Mouse (Mus musculus) hindbrain, embryonic 14.5 days (tissue): ENCODE results near the gene Polh. TPM values are rescaled to one million over a fixed set of nuclear protein-coding genes. Genes with fewer than 3 reads are reported as not detected.

Source experiments
- ATAC-seq: fragments of 200-750 bp; cut with Nextera tagmentation; 2 replicates; pipeline ENCODE4 v1.8.0; 2017; ENCODE audit warnings: moderate number of reproducible peaks, mild to moderate bottlenecking, moderate TSS enrichment, moderate library complexity; ENCODE audit not compliant: low FRiP score
- DNase-seq: peaks from one replicate; pipeline ENCODE4 v3.0.0-alpha.2; 2015; ENCODE audit warnings: low spot score
- H3K27ac ChIP-seq: fragments of 300-500 bp; sonication (generic); 2 replicates; pipeline ENCODE4 v1.5.1; 2014; ENCODE audit warnings: mild to moderate bottlenecking, moderate library complexity
- H3K27me3 ChIP-seq: fragments of 300-500 bp; sonication (generic); 2 replicates; pipeline ENCODE4 v1.6.1; 2014; ENCODE audit warnings: mild to moderate bottlenecking, low read length, mixed read lengths; ENCODE audit not compliant: control insufficient read depth, insufficient read depth
- H3K36me3 ChIP-seq: fragments of 300-500 bp; sonication (generic); replicated peaks from 2 replicates; pipeline ENCODE4 v1.6.1; 2014; ENCODE audit not compliant: control insufficient read depth, insufficient read depth
- H3K4me1 ChIP-seq: fragments of 300-500 bp; sonication (generic); replicated peaks from 2 replicates; pipeline ENCODE4 v1.6.1; 2014; ENCODE audit warnings: antibody characterized with exemption, low read length, mixed read lengths; ENCODE audit not compliant: control insufficient read depth, insufficient read depth
- H3K4me2 ChIP-seq: fragments of 300-500 bp; sonication (generic); replicated peaks from 2 replicates; pipeline ENCODE4 v1.6.1; 2014; ENCODE audit warnings: mild to moderate bottlenecking, moderate library complexity
- H3K4me3 ChIP-seq: fragments of 300-500 bp; sonication (generic); replicated peaks from 2 replicates; pipeline ENCODE4 v1.5.1; 2014; ENCODE audit warnings: mild to moderate bottlenecking, low read length
- H3K9ac ChIP-seq: fragments of 300-500 bp; sonication (generic); 2 replicates; pipeline ENCODE4 v1.6.1; 2014
- H3K9me3 ChIP-seq: fragments of 300-500 bp; sonication (generic); 2 replicates; pipeline ENCODE4 v1.6.1; 2016; ENCODE audit warnings: low read length; ENCODE audit not compliant: control insufficient read depth
- WGBS: fragments of 180-500 bp; shearing (Covaris S2); extraction: QIAGEN DNeasy Blood & Tissue Kit; methylation state at CpG from one replicate; pipeline ENCODE4 v1.1.7; 2014; 5-methylcytosine and 5-hydroxymethylcytosine counted together
- polyA plus RNA-seq: library from polyadenylated mRNA; unstranded; fragments of >200 nt; fragmentation: Nextera tagmentation; extraction: Ambion mirVana; gene quantifications from 2 replicates; pipeline ENCODE4 v1.2.1, GENCODE M21; 2014

Gene Polh
- polyA plus RNA-seq, 1 experiment from 2014 or later: 6.4 TPM

DNA sequence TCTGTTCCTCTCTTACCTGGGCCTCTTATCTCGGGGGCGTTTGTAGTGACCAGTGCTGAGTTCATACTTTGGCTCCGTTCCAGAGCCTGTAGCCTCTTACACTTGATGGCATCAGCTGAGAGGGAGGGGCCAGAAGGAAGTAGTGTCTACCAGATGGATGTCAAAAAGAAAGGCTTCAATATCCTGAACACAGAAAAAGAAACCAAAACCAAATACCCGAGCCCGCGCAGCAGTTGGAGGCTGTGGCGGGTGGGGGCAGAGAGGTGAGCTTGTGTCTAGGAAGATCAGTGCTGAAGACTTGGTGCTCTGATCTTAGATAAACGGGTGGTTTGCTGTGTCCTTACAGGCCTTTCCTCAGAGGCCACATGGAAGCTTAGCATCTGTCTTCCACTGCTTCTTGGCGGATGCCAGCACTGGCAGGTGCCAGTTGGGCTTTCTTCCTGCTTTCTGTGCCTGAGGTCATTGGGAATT is 39.5 kb downstream of the Polh start:
- Histone ChIP-seq H3K9me3 (no peaks in the 10 kb centered on the region), H3K4me3 (no peak overlapping the region), H3K9ac (no peak overlapping the region), H3K27ac (no peak overlapping the region), H3K36me3 (peaks cover 48% of the 10 kb centered on the region), H3K27me3 (no peaks in the 10 kb centered on the region), H3K4me2 (no peak overlapping the region), H3K4me1 (peaks cover 12% of the 10 kb centered on the region)
- WGBS: 85% methylated on average over 9 of the region's 9 CpGs
- DNase-seq: no peak
- ATAC-seq: no peak

GRCm38 (mm10) chr17:46162551-46162950 is 39.9 kb downstream of the Polh start:
- Histone ChIP-seq H3K27ac (no peak overlapping the region), H3K9ac (no peak overlapping the region), H3K36me3 (peaks cover 44% of the 10 kb centered on the region), H3K4me1 (peaks cover 12% of the 10 kb centered on the region), H3K4me2 (no peak overlapping the region), H3K27me3 (no peaks in the 10 kb centered on the region), H3K9me3 (no peaks in the 10 kb centered on the region), H3K4me3 (no peak overlapping the region)
- 96% methylated on average over 7 of the region's 7 CpGs for WGBS
- no peak for DNase-seq
- ATAC-seq: no peak

GRCm38 (mm10) chr17:46161710-46162109 is 40.7 kb downstream of the Polh start:
- no peak for DNase-seq
- no peaks in the 10 kb centered on the region for H3K9me3 ChIP-seq
- peak overlapping the region; percentile 65 for H3K4me2 ChIP-seq
- peaks cover 12% of the 10 kb centered on the region for H3K4me1 ChIP-seq
- WGBS: 48% methylated on average over 9 of the region's 9 CpGs
- no peak for ATAC-seq
- H3K4me3 ChIP-seq: peak overlapping the region; percentile 73
- no peaks in the 10 kb centered on the region for H3K27me3 ChIP-seq
- no peak overlapping the region for H3K27ac ChIP-seq
- H3K36me3 ChIP-seq: peaks cover 36% of the 10 kb centered on the region
- H3K9ac ChIP-seq: peak overlapping the region; percentile 74

DNA sequence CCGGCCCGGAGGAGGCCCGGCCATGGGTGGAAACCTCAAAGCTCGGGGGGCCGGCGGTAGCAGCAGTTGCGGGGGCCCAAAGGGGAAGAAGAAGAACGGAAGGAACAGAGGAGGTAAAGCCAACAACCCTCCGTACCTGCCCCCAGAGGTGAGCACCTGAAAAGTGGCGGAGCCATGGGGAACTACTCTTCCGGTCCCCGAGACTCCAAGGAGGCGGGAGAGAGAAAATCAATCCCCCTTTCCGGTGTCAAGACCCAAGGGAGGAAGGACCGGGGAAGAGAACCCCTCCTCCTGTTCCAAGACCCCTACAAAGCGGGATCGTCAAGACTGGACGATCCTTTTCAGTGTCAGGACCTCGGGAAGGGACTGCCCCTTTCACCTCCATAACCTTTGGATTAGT is 41.3 kb downstream of the Polh start:
- Histone ChIP-seq H3K9ac (peak overlapping the region; percentile 74), H3K4me2 (peak overlapping the region; percentile 65), H3K27ac (peak overlapping the region; percentile 52), H3K36me3 (peaks cover 30% of the 10 kb centered on the region), H3K4me3 (peak overlapping the region; percentile 73), H3K27me3 (no peaks in the 10 kb centered on the region), H3K4me1 (peaks cover 12% of the 10 kb centered on the region), H3K9me3 (no peaks in the 10 kb centered on the region)
- DNase-seq (peak; percentile 34), ATAC-seq (peak; percentile 32)
- WGBS: under 1% methylated on average over 19 of the region's 19 CpGs

- no peaks in the 10 kb centered on the region for H3K9me3 ChIP-seq
- peak; percentile 97 for ATAC-seq
- DNase-seq: peak; percentile 100
- peak within 1 kb of the TSS; percentile 74 for H3K9ac ChIP-seq
- H3K4me2 ChIP-seq: peak within 1 kb of the TSS; percentile 72
- peaks cover 25% of the 10 kb centered on the region for H3K36me3 ChIP-seq
- H3K27me3 ChIP-seq: no peaks in the 10 kb centered on the region
- peak within 1 kb of the TSS; percentile 73 for H3K4me3 ChIP-seq
- peak within 1 kb of the TSS; percentile 56 for H3K27ac ChIP-seq
- H3K4me1 ChIP-seq: peaks cover 12% of the 10 kb centered on the region
- under 1% methylated on average over 23 of the region's 23 CpGs for WGBS
Observed at GRCm38 (mm10) chr17:46160686-46161085, 41.8 kb downstream of the Polh start, which contains the start of gene Gtpbp2. Gene Gtpbp2, plus strand, starts transcription at chr17:46161032.

DNA sequence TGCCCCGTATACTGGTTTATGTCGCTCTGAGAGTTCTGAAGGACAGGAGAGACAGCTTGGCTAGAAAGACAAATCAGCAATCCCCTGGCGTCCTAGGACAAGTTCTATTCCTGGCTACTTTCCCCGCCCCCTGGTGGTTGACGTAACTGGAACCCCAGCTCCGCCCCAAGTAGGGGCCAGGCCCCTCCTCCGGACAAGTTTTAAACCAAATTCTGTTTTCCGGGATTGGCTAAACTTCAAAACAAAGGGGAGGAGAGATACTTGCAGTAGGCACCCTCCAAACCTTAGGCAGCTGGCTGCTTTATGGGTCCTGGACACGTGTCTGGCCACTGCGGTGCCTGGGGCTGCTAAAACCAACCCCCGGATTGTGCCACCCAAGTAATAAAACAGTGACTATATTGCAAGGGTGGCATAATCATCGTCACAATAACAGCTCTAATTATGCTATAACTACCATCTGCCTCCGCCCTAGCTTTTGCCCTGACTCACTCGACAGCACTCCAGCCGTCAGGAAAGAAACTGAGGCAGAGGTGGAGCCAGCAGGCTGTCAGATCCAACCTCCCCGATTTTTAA is 42.3 kb downstream of the Polh start:
- DNase-seq: peak; percentile 79
- Histone ChIP-seq H3K27ac (peak overlapping the region; percentile 56), H3K36me3 (peaks cover 20% of the 10 kb centered on the region), H3K9me3 (no peaks in the 10 kb centered on the region), H3K4me1 (peaks cover 12% of the 10 kb centered on the region), H3K4me2 (peak overlapping the region; percentile 72), H3K9ac (peak overlapping the region; percentile 45), H3K4me3 (peak overlapping the region; percentile 73), H3K27me3 (no peaks in the 10 kb centered on the region)
- peak; percentile 54 for ATAC-seq
- WGBS: 0% methylated on average over 16 of the region's 16 CpGs

- 73% methylated on average over 2 of the region's 2 CpGs for WGBS
- no peak for DNase-seq
- Histone ChIP-seq H3K4me3 (no peak overlapping the region), H3K36me3 (peaks cover 11% of the 10 kb centered on the region), H3K9me3 (no peaks in the 10 kb centered on the region), H3K4me1 (peaks cover 12% of the 10 kb centered on the region), H3K4me2 (peak overlapping the region; percentile 72; the same call in 1 of the 2 replicates), H3K9ac (no peak overlapping the region), H3K27me3 (no peaks in the 10 kb centered on the region), H3K27ac (no peak overlapping the region)
- no peak for ATAC-seq
Observed at GRCm38 (mm10) chr17:46159236-46159635, 43.2 kb downstream of the Polh start.

GRCm38 (mm10) chr17:46157131-46157530 is 45.3 kb downstream of the Polh start:
- H3K27me3 ChIP-seq: no peaks in the 10 kb centered on the region
- no peaks in the 10 kb centered on the region for H3K9me3 ChIP-seq
- H3K4me3 ChIP-seq: no peak overlapping the region
- H3K4me1 ChIP-seq: peaks cover 20% of the 10 kb centered on the region
- H3K4me2 ChIP-seq: no peak overlapping the region
- ATAC-seq (no peak), DNase-seq (no peak)
- WGBS: 90% methylated on average over 8 of the region's 8 CpGs
- H3K27ac ChIP-seq: no peak overlapping the region
- H3K36me3 ChIP-seq: no peaks in the 10 kb centered on the region
- H3K9ac ChIP-seq: no peak overlapping the region

- peaks cover 15% of the 10 kb centered on the region for H3K4me1 ChIP-seq
- no peak overlapping the region for H3K4me3 ChIP-seq
- H3K4me2 ChIP-seq: no peak overlapping the region
- H3K27ac ChIP-seq: no peak overlapping the region
- no peaks in the 10 kb centered on the region for H3K36me3 ChIP-seq
- no peak overlapping the region for H3K9ac ChIP-seq
- H3K27me3 ChIP-seq: no peaks in the 10 kb centered on the region
- no peaks in the 10 kb centered on the region for H3K9me3 ChIP-seq
- DNase-seq (no peak), ATAC-seq (no peak)
- WGBS: 91% methylated on average over 5 of the region's 5 CpGs
Observed at GRCm38 (mm10) chr17:46156680-46157079, 45.8 kb downstream of the Polh start.
